Mouse (Mus musculus) layer of hippocampus, adult 2 months (tissue): Measurements from ENCODE around the gene 1110004F10Rik. TPM values are rescaled to one million over a fixed set of nuclear protein-coding genes. Genes with fewer than 3 reads are reported as not detected.

Experiments used
- DNase-seq, 2 experiments: peaks; one replicate each; pipeline ENCODE4 v3.0.0; 2022; ENCODE audit warnings: low spot score in 2 of 2
- H3K27ac ChIP-seq: fragments of 200-600 bp; 2 replicates; pipeline ENCODE4 v1.8.1; 2022
- H3K4me3 ChIP-seq: fragments of 200-600 bp; 2 replicates; pipeline ENCODE4 v1.8.1; 2022; ENCODE audit warnings: mild to moderate bottlenecking
- CTCF ChIP-seq: fragments of 200-600 bp; conservative IDR thresholded peaks from 2 replicates; pipeline ENCODE4 v1.8.1; 2022; ENCODE audit warnings: antibody characterized with exemption, mild to moderate bottlenecking, moderate library complexity
- total RNA-seq, 2 experiments: library from RNA; stranded (reverse); gene quantifications; 2 replicates each; pipeline ENCODE4 v1.2.3; 2021

1110004F10Rik gene
- total RNA-seq, 2 experiments from 2014 or later: 101 to 106 TPM

GRCm38 (mm10) chr7:116110661-116111060, 71.5 kb downstream of the 1110004F10Rik start:
- no peak overlapping the region for H3K27ac ChIP-seq
- DNase-seq: no peak
- H3K4me3 ChIP-seq: no peak overlapping the region
- no peak for TF ChIP-seq CTCF

- H3K27ac ChIP-seq: no peak overlapping the region
- no peak for TF ChIP-seq CTCF
- DNase-seq: no peak
- no peak overlapping the region for H3K4me3 ChIP-seq
Measured at GRCm38 (mm10) chr7:116111546-116111945, 72.3 kb downstream of the 1110004F10Rik start.

- TF ChIP-seq CTCF: no peak
- H3K4me3 ChIP-seq: no peak overlapping the region
- no peak overlapping the region for H3K27ac ChIP-seq
- no peak for DNase-seq
Measured at GRCm38 (mm10) chr7:116115216-116115930, 76.2 kb downstream of the 1110004F10Rik start.

DNA sequence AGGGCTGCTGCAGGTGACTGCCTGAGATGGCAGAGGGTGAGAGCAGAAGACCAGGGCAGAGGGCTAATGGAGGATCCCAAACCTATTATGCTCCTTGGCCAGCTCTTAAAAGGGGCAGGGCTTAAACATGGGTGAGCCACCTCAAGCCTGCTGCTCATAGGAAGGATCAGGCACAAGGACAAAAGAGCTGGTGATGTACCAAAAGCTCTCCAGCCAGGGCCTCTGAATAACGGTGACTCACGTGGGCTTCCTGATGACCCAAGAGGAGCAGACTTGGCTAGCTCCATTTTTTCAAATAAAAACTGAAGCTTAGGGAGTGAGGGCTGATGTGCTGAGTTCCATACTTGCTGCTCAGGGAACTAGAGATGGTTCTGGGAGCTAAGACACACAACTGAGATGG, 76.8 kb downstream of the 1110004F10Rik start:
- Histone ChIP-seq H3K27ac (no peak overlapping the region), H3K4me3 (no peak overlapping the region)
- DNase-seq: no peak
- TF ChIP-seq CTCF: no peak

GRCm38 (mm10) chr7:116119306-116119857, 80.2 kb downstream of the 1110004F10Rik start:
- no peak for DNase-seq
- TF ChIP-seq CTCF: no peak
- no peak overlapping the region for H3K27ac ChIP-seq
- H3K4me3 ChIP-seq: no peak overlapping the region

GRCm38 (mm10) chr7:116120737-116121136, 81.5 kb downstream of the 1110004F10Rik start:
- DNase-seq: no peak
- no peak overlapping the region for H3K27ac ChIP-seq
- H3K4me3 ChIP-seq: no peak overlapping the region
- TF ChIP-seq CTCF: no peak

GRCm38 (mm10) chr7:116121202-116121601, 82.0 kb downstream of the 1110004F10Rik start:
- Histone ChIP-seq H3K4me3 (no peak overlapping the region), H3K27ac (no peak overlapping the region)
- no peak for DNase-seq
- no peak for TF ChIP-seq CTCF

DNA sequence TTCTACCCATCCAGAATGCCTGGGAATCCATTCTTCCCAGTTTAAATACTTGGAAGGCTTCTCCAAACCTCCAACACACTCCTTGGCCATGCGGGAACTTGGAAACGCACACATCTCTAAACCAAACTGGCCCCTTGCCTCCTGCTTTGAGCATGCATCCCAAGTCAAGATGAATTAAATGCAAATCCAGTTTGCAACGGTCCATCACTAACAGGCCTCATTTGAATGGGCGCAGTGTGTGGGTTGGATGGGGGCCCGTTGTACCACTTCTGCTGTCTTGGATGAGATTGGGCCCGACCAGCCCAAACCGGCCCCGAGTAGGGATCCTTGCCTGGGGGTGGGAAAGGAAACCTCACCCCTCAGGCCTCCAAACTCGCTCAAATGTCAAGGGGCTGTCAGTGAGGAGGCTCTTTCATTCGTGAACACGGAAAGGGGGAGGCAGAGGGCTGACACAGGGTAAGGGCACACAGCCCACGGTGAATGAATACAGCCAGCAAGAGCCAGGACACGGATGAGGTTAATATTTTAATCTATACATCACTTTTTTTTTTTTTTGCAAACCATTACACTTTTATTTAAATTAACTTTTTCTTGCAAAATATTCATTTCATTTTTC, 83.9 kb downstream of the 1110004F10Rik start:
- TF ChIP-seq CTCF: no peak
- H3K4me3 ChIP-seq: no peak overlapping the region
- DNase-seq: no peak
- no peak overlapping the region for H3K27ac ChIP-seq

- no peak overlapping the region for H3K27ac ChIP-seq
- DNase-seq: no peak
- no peak overlapping the region for H3K4me3 ChIP-seq
- no peak for TF ChIP-seq CTCF
Measured at GRCm38 (mm10) chr7:116123597-116123985, 84.4 kb downstream of the 1110004F10Rik start.

DNA sequence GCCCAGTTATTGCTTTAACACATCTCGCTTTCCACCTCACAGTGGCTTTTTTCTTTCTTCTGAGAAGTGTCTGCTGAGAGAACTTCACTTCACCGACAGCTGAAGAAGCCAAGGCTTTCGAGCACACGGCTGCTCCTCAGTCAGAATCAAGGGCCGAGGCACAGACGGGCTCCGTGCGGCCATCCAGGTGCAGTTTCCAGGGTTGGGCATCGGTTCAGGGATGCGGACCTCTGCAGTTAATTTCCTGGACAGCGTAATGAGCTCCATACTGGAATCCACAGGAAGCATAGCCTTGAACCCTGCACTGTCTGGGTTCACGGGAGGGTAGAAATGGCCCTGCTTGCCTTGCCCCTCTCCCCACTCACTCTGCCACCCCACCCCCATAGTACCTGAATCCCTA, 84.9 kb downstream of the 1110004F10Rik start:
- Histone ChIP-seq H3K4me3 (no peak overlapping the region), H3K27ac (no peak overlapping the region)
- no peak for TF ChIP-seq CTCF
- DNase-seq: no peak

GRCm38 (mm10) chr7:116125671-116126070, 86.5 kb downstream of the 1110004F10Rik start:
- no peak for DNase-seq
- TF ChIP-seq CTCF: no peak
- H3K27ac ChIP-seq: no peak overlapping the region
- H3K4me3 ChIP-seq: no peak overlapping the region

- no peak for TF ChIP-seq CTCF
- Histone ChIP-seq H3K4me3 (no peak overlapping the region), H3K27ac (no peak overlapping the region)
- no peak for DNase-seq
Measured at GRCm38 (mm10) chr7:116127052-116127451, 87.9 kb downstream of the 1110004F10Rik start.

- TF ChIP-seq CTCF: no peak
- H3K4me3 ChIP-seq: no peak overlapping the region
- no peak for DNase-seq
Measured at GRCm38 (mm10) chr7:116128286-116128685, 89.1 kb downstream of the 1110004F10Rik start.

DNA sequence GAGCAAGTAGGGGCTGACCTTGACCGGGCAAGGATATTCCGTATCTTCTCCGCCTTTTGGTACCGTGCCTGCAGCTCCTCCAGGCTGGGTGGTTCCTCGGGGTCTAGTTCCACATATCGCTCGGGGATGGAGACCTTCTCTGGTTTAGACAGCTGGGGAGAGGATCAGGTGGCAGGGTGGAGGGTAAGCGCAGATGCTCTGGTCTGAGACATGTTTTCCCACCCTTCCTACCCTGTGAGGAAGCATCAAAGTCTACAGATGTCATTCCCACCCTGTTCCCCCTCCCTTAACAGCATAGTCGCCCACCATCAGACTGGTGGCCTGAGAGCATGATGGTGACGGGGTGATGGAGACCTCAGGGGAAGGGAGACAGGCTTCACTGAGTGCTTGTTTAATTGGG, 90.2 kb downstream of the 1110004F10Rik start:
- DNase-seq: no peak
- H3K4me3 ChIP-seq: no peak overlapping the region
- H3K27ac ChIP-seq: no peak overlapping the region
- no peak for TF ChIP-seq CTCF

More at GRCm38 (mm10) chr7:116128286-116128685, 89.1 kb downstream of the 1110004F10Rik start:
- no peak overlapping the region for H3K27ac ChIP-seq
